Mouse (Mus musculus) kidney, postnatal 0 days (tissue): ENCODE measurements around the gene Slc25a39. TPM values are rescaled to one million over a fixed set of nuclear protein-coding genes. Genes with fewer than 3 reads are reported as not detected.

ENCODE experiments used
- ATAC-seq: fragments of 200-750 bp; cut with Nextera tagmentation; replicated peaks from 2 replicates; pipeline ENCODE4 v1.8.0; 2017; ENCODE audit warnings: low read depth, moderate number of reproducible peaks, moderate TSS enrichment, moderate library complexity; ENCODE audit not compliant: low FRiP score
- DNase-seq: peaks from one replicate; pipeline ENCODE4 v3.0.0-alpha.2; 2016; ENCODE audit warnings: low spot score
- H3K27ac ChIP-seq: fragments of 300-500 bp; sonication (generic); 2 replicates; pipeline ENCODE4 v1.5.1; 2014; ENCODE audit warnings: mild to moderate bottlenecking
- H3K27me3 ChIP-seq: fragments of 300-500 bp; sonication (generic); 2 replicates; pipeline ENCODE4 v1.6.1; 2014; ENCODE audit warnings: low read length, mixed read lengths; ENCODE audit not compliant: insufficient read depth
- H3K36me3 ChIP-seq: fragments of 300-500 bp; sonication (generic); 2 replicates; pipeline ENCODE4 v1.6.1; 2014; ENCODE audit warnings: low read length, mixed read lengths; ENCODE audit not compliant: insufficient read depth
- H3K4me1 ChIP-seq: fragments of 300-500 bp; sonication (generic); replicated peaks from 2 replicates; pipeline ENCODE4 v1.6.1; 2014; ENCODE audit warnings: antibody characterized with exemption, low read length, mixed read lengths; ENCODE audit not compliant: insufficient read depth
- H3K4me2 ChIP-seq: fragments of 300-500 bp; sonication (generic); 2 replicates; pipeline ENCODE4 v1.6.1; 2014; ENCODE audit warnings: mild to moderate bottlenecking, low read length, moderate library complexity, mixed read lengths
- H3K4me3 ChIP-seq: fragments of 300-500 bp; sonication (generic); replicated peaks from 2 replicates; pipeline ENCODE4 v1.5.1; 2014; ENCODE audit warnings: low read depth, low read length
- H3K9ac ChIP-seq: fragments of 300-500 bp; sonication (generic); 2 replicates; pipeline ENCODE4 v1.6.1; 2014; ENCODE audit warnings: low read depth, low read length
- H3K9me3 ChIP-seq: fragments of 300-500 bp; sonication (generic); replicated peaks from 2 replicates; pipeline ENCODE4 v1.6.1; 2016; ENCODE audit warnings: low read length, inconsistent platforms, mixed read lengths
- CTCF ChIP-seq: IDR thresholded peaks from 2 replicates; pipeline ENCODE4 v1.5.1; 2016; ENCODE audit warnings: antibody characterized with exemption, low read depth, mild to moderate bottlenecking, moderate library complexity
- WGBS: fragments of 180-500 bp; shearing (Covaris S2); extraction: QIAGEN DNeasy Blood & Tissue Kit; methylation state at CpG from one replicate; pipeline ENCODE4 v1.1.7; 2014; 5-methylcytosine and 5-hydroxymethylcytosine counted together
- polyA plus RNA-seq: library from polyadenylated mRNA; unstranded; fragments of >200 nt; fragmentation: Nextera tagmentation; extraction: Ambion mirVana; gene quantifications from 2 replicates; pipeline ENCODE4 v1.2.1, GENCODE M21; 2015

The Slc25a39 gene
- polyA plus RNA-seq, 1 experiment from 2014 or later, result 352 TPM

- DNase-seq (no peak), ATAC-seq (no peak)
- Histone ChIP-seq H3K9me3 (no peaks in the 10 kb centered on the region), H3K4me1 (no peaks in the 10 kb centered on the region), H3K27ac (no peak overlapping the region), H3K9ac (no peak overlapping the region), H3K27me3 (no peaks in the 10 kb centered on the region), H3K36me3 (no peaks in the 10 kb centered on the region), H3K4me3 (no peak overlapping the region), H3K4me2 (no peak overlapping the region)
- WGBS, result 85% methylated on average over 1 of the region's 1 CpGs
- no peak for TF ChIP-seq CTCF
These were observed 24.2 kb downstream of the Slc25a39 start for GRCm38 (mm10) chr11:102383365-102384136.

GRCm38 (mm10) chr11:102382794-102383193 is 25.0 kb downstream of the Slc25a39 start:
- no peak overlapping the region for H3K4me3 ChIP-seq
- H3K4me2 ChIP-seq, result no peak overlapping the region
- no peaks in the 10 kb centered on the region for H3K4me1 ChIP-seq
- ATAC-seq, result no peak
- TF ChIP-seq CTCF, result no peak
- WGBS, result 77% methylated on average over 3 of the region's 3 CpGs
- no peak overlapping the region for H3K9ac ChIP-seq
- H3K27ac ChIP-seq, result no peak overlapping the region
- H3K9me3 ChIP-seq, result no peaks in the 10 kb centered on the region
- H3K36me3 ChIP-seq, result no peaks in the 10 kb centered on the region
- H3K27me3 ChIP-seq, result no peaks in the 10 kb centered on the region
- no peak for DNase-seq

- ATAC-seq (no peak), DNase-seq (no peak)
- no peak overlapping the region for H3K4me2 ChIP-seq
- no peaks in the 10 kb centered on the region for H3K36me3 ChIP-seq
- WGBS, result 47% methylated on average over 4 of the region's 4 CpGs
- H3K4me3 ChIP-seq, result no peak overlapping the region
- TF ChIP-seq CTCF, result no peak
- H3K9ac ChIP-seq, result no peak overlapping the region
- H3K27ac ChIP-seq, result no peak overlapping the region
- no peaks in the 10 kb centered on the region for H3K4me1 ChIP-seq
- H3K9me3 ChIP-seq, result no peaks in the 10 kb centered on the region
- no peaks in the 10 kb centered on the region for H3K27me3 ChIP-seq
These were observed 26.2 kb downstream of the Slc25a39 start for GRCm38 (mm10) chr11:102381341-102382100.

GRCm38 (mm10) chr11:102380091-102380490 is 27.7 kb downstream of the Slc25a39 start:
- 64% methylated on average over 5 of the region's 5 CpGs for WGBS

GRCm38 (mm10) chr11:102377186-102377585 is 30.6 kb downstream of the Slc25a39 start:
- Histone ChIP-seq H3K27ac (no peak overlapping the region), H3K36me3 (no peaks in the 10 kb centered on the region), H3K4me2 (no peak overlapping the region), H3K9ac (no peak overlapping the region), H3K9me3 (no peaks in the 10 kb centered on the region), H3K27me3 (no peaks in the 10 kb centered on the region), H3K4me3 (no peak overlapping the region), H3K4me1 (peaks cover 14% of the 10 kb centered on the region; the same call in 1 of the 2 replicates)
- DNase-seq, result no peak
- WGBS, result 70% methylated on average over 12 of the region's 12 CpGs
- TF ChIP-seq CTCF, result peak; percentile 44
- no peak for ATAC-seq

More at GRCm38 (mm10) chr11:102380091-102380490, 27.7 kb downstream of the Slc25a39 start:
- TF ChIP-seq CTCF, result no peak
- H3K36me3 ChIP-seq, result no peaks in the 10 kb centered on the region
- DNase-seq (no peak), ATAC-seq (no peak)
- no peaks in the 10 kb centered on the region for H3K27me3 ChIP-seq
- no peak overlapping the region for H3K4me2 ChIP-seq
- no peak overlapping the region for H3K27ac ChIP-seq
- H3K4me1 ChIP-seq, result peaks cover 12% of the 10 kb centered on the region; the same call in 1 of the 2 replicates
- H3K9ac ChIP-seq, result no peak overlapping the region
- H3K4me3 ChIP-seq, result no peak overlapping the region
- H3K9me3 ChIP-seq, result no peaks in the 10 kb centered on the region

DNA sequence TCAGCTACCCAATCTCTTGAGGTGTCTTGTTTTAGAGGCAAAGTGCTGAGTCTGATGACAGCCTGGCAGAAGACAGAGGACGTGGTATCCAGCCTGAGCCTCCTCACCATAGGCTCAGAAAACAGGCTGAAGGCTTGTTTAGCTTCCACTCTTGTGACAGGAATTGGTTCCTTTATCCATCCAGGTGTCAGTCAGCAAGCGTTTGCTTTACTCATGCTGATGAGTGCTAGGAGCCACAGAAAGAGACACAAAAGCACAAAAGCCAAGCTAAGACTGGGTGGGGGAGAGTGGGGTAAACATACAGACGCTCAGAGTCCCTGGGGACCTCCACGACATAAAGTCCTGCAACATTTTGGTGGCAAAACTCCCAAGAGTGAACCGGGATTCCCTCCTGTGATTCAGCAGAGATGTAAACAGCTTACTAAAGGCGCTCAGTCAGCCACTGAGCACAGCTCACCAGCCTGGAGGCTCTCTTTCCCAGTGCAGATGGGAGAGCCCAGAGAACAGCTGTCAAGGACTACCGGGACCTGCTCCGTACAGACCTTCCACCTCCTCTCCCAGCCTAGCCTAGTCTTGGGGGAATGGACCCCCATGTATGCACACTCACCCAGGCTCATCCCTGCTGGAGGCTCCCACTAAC is 31.4 kb downstream of the Slc25a39 start:
- peaks cover 14% of the 10 kb centered on the region; the same call in 1 of the 2 replicates for H3K4me1 ChIP-seq
- 27% methylated on average over 8 of the region's 8 CpGs for WGBS
- DNase-seq (no peak), ATAC-seq (no peak)
- H3K4me3 ChIP-seq, result peak overlapping the region; percentile 6; the same call in 1 of the 2 replicates
- H3K36me3 ChIP-seq, result no peaks in the 10 kb centered on the region
- H3K4me2 ChIP-seq, result peak overlapping the region; percentile 36; the same call in 1 of the 2 replicates
- no peak overlapping the region for H3K9ac ChIP-seq
- TF ChIP-seq CTCF, result no peak
- H3K27me3 ChIP-seq, result no peaks in the 10 kb centered on the region
- no peaks in the 10 kb centered on the region for H3K9me3 ChIP-seq
- H3K27ac ChIP-seq, result peak overlapping the region; percentile 55; the same call in 1 of the 2 replicates
